Mouse (Mus musculus): ENCODE results near the gene Ppp1r9b. TPM values are rescaled to one million over a fixed set of nuclear protein-coding genes. Genes with fewer than 3 reads are reported as not detected.

Gene Ppp1r9b
- polyA plus RNA-seq (2012; rRNA removed): 112 and 127 TPM in 2 replicates

DNA sequence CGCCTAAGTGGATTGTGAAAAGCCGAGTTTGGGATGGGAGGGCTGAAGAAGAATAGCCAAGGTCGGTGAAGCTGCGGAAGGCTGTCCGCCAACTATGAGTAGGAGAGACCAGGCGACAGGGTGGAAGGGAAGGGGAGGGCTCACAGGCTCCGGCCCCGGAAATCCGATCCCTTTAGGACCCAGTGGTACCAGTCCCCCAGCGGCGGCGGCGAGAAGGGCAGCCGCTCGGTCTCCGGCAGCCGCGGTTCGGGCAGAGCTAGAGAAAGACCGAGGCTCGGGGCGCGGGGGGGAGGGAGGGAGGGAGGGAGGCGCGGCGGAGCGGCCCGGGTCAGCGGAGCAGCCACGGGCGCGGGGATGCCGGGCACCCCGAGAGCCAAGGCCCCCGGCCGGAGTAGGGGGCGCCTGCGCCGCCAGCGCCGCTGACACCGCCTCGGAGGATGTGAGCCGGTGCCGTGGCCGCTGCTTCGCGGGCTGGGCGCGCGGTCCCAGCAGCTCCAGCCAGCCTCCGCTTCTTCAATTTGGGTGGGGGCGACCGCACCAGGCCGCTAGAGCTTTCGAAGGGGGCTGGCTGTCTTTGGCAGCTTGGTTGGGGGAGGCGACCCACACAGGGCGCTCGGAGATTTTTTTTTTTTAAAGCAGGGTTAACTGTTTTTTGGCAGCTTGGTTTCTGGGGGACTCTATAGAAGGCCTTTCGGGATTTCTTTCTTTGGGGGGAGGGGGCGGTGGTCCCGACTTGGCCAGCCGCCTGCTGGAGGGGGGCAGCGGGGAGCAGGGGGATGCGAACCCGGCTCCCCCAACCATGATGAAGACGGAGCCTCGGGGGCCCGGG, at the start of gene Ppp1r9b:
Gene Ppp1r9b (plus strand): TSS at position 287 of the 829 bp plus-strand sequence.
- WGBS: under 1% methylated on average over 66 of the region's 69 CpGs
- Histone ChIP-seq H3K4me3 (ENCODE audit: control insufficient read depth, insufficient read depth, low read length) (peak within 1 kb of the TSS; percentile 81), H3K27ac (ENCODE audit: control insufficient read depth, insufficient read depth, low read length) (peak within 1 kb of the TSS; percentile 68), H3K4me1 (replicated peaks; ENCODE audit: control insufficient read depth, insufficient read depth, low read length) (peaks cover 70% of the 10 kb centered on the region), H3K27me3 (ENCODE audit: control insufficient read depth, insufficient read depth, low read length) (no peaks in the 10 kb centered on the region), H3K36me3 (ENCODE audit: control insufficient read depth, insufficient read depth, low read length) (no peaks in the 10 kb centered on the region)
- peak; percentile 85; the same call in 1 of the 2 replicates for TF ChIP-seq CTCF (IDR thresholded peaks at IDR 0.05; ENCODE audit: borderline replicate concordance, control insufficient read depth, extremely low read depth, insufficient read depth, low read length, poor library complexity)
- peak; percentile 62 for TF ChIP-seq POLR2A (IDR thresholded peaks at IDR 0.05; ENCODE audit: control insufficient read depth, extremely low read depth, insufficient read depth, low read length, poor library complexity)
- DNase-seq: peak; percentile 91

DNA sequence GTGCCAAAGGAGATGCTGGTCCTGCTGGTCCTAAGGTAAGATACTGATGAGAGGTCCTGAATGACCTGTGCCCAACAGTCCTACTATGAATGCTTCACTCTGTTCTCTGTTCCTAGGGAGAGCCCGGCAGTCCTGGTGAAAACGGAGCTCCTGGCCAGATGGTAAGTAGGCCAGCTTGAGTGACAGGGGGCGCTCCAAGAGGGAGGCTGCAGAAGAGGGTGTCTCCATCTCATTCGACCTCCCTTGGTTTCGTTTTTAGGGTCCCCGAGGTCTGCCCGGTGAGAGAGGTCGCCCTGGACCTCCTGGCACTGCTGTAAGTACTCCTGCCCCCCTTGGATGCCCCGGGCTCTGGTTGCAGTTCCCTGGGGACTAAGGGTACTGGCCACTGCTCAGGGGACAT, 49.7 kb upstream of the Ppp1r9b start:
- TF ChIP-seq CTCF (IDR thresholded peaks at IDR 0.05; ENCODE audit: borderline replicate concordance, control insufficient read depth, extremely low read depth, insufficient read depth, low read length, poor library complexity) (no peak), POLR2A (IDR thresholded peaks at IDR 0.05; ENCODE audit: control insufficient read depth, extremely low read depth, insufficient read depth, low read length, poor library complexity) (no peak)
- no peak for DNase-seq
- no peak overlapping the region for H3K27ac ChIP-seq (ENCODE audit: control insufficient read depth, insufficient read depth, low read length)
- H3K4me1 ChIP-seq (replicated peaks; ENCODE audit: control insufficient read depth, insufficient read depth, low read length): peaks cover 7% of the 10 kb centered on the region
- H3K36me3 ChIP-seq (ENCODE audit: control insufficient read depth, insufficient read depth, low read length): no peaks in the 10 kb centered on the region
- peak overlapping the region; percentile 19; the same call in 1 of the 2 replicates for H3K4me3 ChIP-seq (ENCODE audit: control insufficient read depth, insufficient read depth, low read length)
- 35% methylated on average over 9 of the region's 9 CpGs for WGBS
- peaks cover 3% of the 10 kb centered on the region; the same call in 1 of the 2 replicates for H3K27me3 ChIP-seq (ENCODE audit: control insufficient read depth, insufficient read depth, low read length)

DNA sequence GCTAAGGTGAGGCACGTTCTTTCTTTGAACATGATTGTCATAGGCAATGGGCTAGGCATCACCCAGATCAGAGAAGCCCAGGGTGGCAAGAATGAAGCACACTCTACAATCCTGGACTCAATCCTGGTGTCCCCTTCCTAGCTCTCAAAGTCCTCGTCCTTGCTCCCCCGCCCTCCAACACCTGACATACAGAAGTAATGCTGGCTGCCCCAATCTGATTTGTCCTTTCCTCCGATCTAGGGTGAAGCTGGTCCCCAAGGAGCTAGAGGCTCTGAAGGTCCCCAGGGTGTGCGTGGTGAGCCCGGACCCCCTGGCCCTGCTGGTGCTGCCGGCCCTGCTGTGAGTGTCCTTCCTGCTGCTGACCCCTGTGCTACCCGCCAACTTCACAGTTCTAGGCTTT, 49.1 kb upstream of the Ppp1r9b start:
- DNase-seq: no peak
- peaks cover 7% of the 10 kb centered on the region for H3K4me1 ChIP-seq (replicated peaks; ENCODE audit: control insufficient read depth, insufficient read depth, low read length)
- no peak overlapping the region for H3K27ac ChIP-seq (ENCODE audit: control insufficient read depth, insufficient read depth, low read length)
- H3K36me3 ChIP-seq (ENCODE audit: control insufficient read depth, insufficient read depth, low read length): no peaks in the 10 kb centered on the region
- peaks cover 3% of the 10 kb centered on the region; the same call in 1 of the 2 replicates for H3K27me3 ChIP-seq (ENCODE audit: control insufficient read depth, insufficient read depth, low read length)
- no peak overlapping the region for H3K4me3 ChIP-seq (ENCODE audit: control insufficient read depth, insufficient read depth, low read length)
- no peak for TF ChIP-seq CTCF (IDR thresholded peaks at IDR 0.05; ENCODE audit: borderline replicate concordance, control insufficient read depth, extremely low read depth, insufficient read depth, low read length, poor library complexity)
- no peak for TF ChIP-seq POLR2A (IDR thresholded peaks at IDR 0.05; ENCODE audit: control insufficient read depth, extremely low read depth, insufficient read depth, low read length, poor library complexity)
- WGBS: 91% methylated on average over 8 of the region's 8 CpGs

DNA sequence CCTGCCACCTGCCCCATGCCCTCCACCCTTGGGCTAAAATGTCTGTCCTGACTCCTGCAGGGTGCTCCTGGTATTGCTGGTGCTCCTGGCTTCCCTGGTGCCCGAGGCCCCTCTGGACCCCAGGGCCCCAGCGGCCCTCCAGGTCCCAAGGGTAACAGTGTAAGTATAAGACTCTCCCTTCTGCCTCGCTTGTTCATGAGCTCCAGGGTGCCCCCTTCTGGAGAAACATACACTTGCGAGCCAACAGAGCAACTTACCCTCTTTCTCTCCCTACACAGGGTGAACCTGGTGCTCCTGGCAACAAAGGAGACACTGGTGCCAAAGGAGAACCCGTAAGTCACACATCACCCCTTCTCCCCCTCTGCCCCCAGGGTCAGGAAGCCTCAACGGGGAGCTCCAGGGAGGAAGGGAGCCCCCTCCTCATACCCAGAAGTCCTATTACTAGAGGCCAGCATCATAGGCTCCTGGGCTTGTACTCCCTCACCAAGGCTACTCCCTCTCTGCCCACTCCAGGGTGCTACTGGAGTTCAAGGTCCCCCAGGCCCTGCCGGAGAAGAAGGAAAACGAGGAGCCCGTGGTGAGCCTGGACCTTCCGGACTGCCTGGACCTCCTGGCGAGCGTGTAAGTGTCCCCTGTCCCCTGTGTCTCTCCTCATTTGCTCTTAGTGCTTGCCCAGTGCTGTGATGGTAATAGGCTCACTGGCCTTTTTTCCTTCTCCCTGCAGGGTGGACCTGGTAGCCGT, 48.4 kb upstream of the Ppp1r9b start:
- H3K4me1 ChIP-seq (replicated peaks; ENCODE audit: control insufficient read depth, insufficient read depth, low read length): peaks cover 5% of the 10 kb centered on the region
- H3K4me3 ChIP-seq (ENCODE audit: control insufficient read depth, insufficient read depth, low read length): no peak overlapping the region
- H3K36me3 ChIP-seq (ENCODE audit: control insufficient read depth, insufficient read depth, low read length): no peaks in the 10 kb centered on the region
- TF ChIP-seq POLR2A (IDR thresholded peaks at IDR 0.05; ENCODE audit: control insufficient read depth, extremely low read depth, insufficient read depth, low read length, poor library complexity) (no peak), CTCF (IDR thresholded peaks at IDR 0.05; ENCODE audit: borderline replicate concordance, control insufficient read depth, extremely low read depth, insufficient read depth, low read length, poor library complexity) (peak; percentile 55; the same call in 1 of the 2 replicates)
- H3K27ac ChIP-seq (ENCODE audit: control insufficient read depth, insufficient read depth, low read length): no peak overlapping the region
- peak; percentile 64 for DNase-seq
- WGBS: 57% methylated on average over 13 of the region's 13 CpGs
- peaks cover 3% of the 10 kb centered on the region; the same call in 1 of the 2 replicates for H3K27me3 ChIP-seq (ENCODE audit: control insufficient read depth, insufficient read depth, low read length)

DNA sequence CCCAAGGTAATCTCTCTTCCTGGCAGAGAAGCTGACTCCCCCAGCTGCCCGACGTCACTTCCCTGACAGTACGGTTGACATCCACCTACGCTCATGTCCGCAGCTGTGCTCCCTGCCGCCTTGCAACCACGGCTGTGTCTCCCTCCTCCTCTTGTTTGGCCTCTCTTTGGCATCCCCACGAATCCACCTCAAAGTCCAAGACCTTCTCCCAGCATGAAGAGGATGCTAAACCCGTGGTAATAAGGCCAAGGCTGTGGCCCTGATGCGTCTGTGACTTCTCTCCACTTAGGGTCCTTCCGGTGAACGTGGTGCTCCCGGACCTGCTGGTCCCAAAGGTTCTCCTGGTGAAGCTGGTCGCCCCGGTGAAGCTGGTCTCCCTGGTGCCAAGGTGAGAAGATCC, 47.8 kb upstream of the Ppp1r9b start:
- Histone ChIP-seq H3K4me1 (replicated peaks; ENCODE audit: control insufficient read depth, insufficient read depth, low read length) (no peaks in the 10 kb centered on the region; the same call in 1 of the 2 replicates), H3K27ac (ENCODE audit: control insufficient read depth, insufficient read depth, low read length) (no peak overlapping the region), H3K27me3 (ENCODE audit: control insufficient read depth, insufficient read depth, low read length) (no peaks in the 10 kb centered on the region; the same call in 1 of the 2 replicates), H3K4me3 (ENCODE audit: control insufficient read depth, insufficient read depth, low read length) (no peak overlapping the region), H3K36me3 (ENCODE audit: control insufficient read depth, insufficient read depth, low read length) (no peaks in the 10 kb centered on the region)
- 85% methylated on average over 15 of the region's 15 CpGs for WGBS
- no peak for DNase-seq
- no peak for TF ChIP-seq CTCF (IDR thresholded peaks at IDR 0.05; ENCODE audit: borderline replicate concordance, control insufficient read depth, extremely low read depth, insufficient read depth, low read length, poor library complexity)
- no peak for TF ChIP-seq POLR2A (IDR thresholded peaks at IDR 0.05; ENCODE audit: control insufficient read depth, extremely low read depth, insufficient read depth, low read length, poor library complexity)

DNA sequence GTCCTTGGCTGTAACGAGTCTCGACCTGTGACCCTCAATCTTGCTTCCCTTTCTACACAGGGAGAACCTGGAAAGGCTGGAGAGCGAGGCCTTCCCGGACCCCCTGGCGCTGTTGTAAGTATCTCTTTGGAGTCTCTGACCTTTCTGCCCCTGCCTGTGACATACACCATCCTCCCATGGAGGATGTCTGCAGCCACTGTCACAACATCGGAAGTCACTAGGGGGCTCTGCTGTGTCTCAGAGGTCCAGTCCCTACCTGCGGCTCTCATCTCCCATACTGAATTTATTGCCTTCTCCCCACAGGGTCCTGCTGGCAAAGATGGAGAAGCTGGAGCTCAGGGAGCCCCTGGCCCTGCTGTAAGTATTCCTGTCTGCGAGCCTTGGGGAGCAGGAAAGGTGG, 46.5 kb upstream of the Ppp1r9b start:
- Histone ChIP-seq H3K36me3 (ENCODE audit: control insufficient read depth, insufficient read depth, low read length) (no peaks in the 10 kb centered on the region), H3K4me3 (ENCODE audit: control insufficient read depth, insufficient read depth, low read length) (no peak overlapping the region), H3K4me1 (replicated peaks; ENCODE audit: control insufficient read depth, insufficient read depth, low read length) (no peaks in the 10 kb centered on the region; the same call in 1 of the 2 replicates), H3K27ac (ENCODE audit: control insufficient read depth, insufficient read depth, low read length) (no peak overlapping the region), H3K27me3 (ENCODE audit: control insufficient read depth, insufficient read depth, low read length) (no peaks in the 10 kb centered on the region; the same call in 1 of the 2 replicates)
- peak; percentile 26 for DNase-seq
- TF ChIP-seq CTCF (IDR thresholded peaks at IDR 0.05; ENCODE audit: borderline replicate concordance, control insufficient read depth, extremely low read depth, insufficient read depth, low read length, poor library complexity) (no peak), POLR2A (IDR thresholded peaks at IDR 0.05; ENCODE audit: control insufficient read depth, extremely low read depth, insufficient read depth, low read length, poor library complexity) (no peak)
- 54% methylated on average over 8 of the region's 8 CpGs for WGBS
